In genomic region chr9:120449696-120450329, GRCm38 (mm10) we compare ENCODE assay signal across 19 mouse cellular contexts. TPM values are rescaled to one million over a fixed set of nuclear protein-coding genes. Genes with fewer than 3 reads are reported as not detected.
DNase-seq lines count a peak whose midpoint lies in the region; ATAC-seq and TF ChIP-seq lines count a peak whose summit lies in the region.
"Had no signal": no experiment of that assay in that cellular context is flagged by ENCODE, and none has a peak within 500 bp of the region (broad histone marks: within the 10 kb centered on the region; RNA-seq: fewer than 3 reads in every experiment).

No protein-coding gene starts in this region.

- 69% methylated on average over 6 of the region's 6 CpGs for WGBS in forebrain, embryonic 14.5 days
- WGBS in forebrain, embryonic 11.5 days: 81% methylated on average over 6 of the region's 6 CpGs
- WGBS in forebrain, embryonic 16.5 days: 72% methylated on average over 6 of the region's 6 CpGs
- WGBS in hindbrain, postnatal 0 days: 88% methylated on average over 6 of the region's 6 CpGs

- peak; percentile 56 for DNase-seq in forebrain, embryonic 14.5 days (ENCODE audit: low spot score)
- DNase-seq in forebrain, embryonic 11.5 days (ENCODE audit: low spot score): no peak
- no peak for DNase-seq in left cerebral cortex, adult 2 months (ENCODE audit: extremely low spot score in 1 of 2, low spot score in 2 of 2)
- DNase-seq in left cerebral cortex, postnatal 36 days (ENCODE audit: low spot score in 2 of 2): no peak
- no peak for DNase-seq in urinary bladder, postnatal 14 days (ENCODE audit: low spot score)
- no peak for DNase-seq in hindbrain, postnatal 0 days (ENCODE audit: low spot score)
- DNase-seq: adrenal gland, postnatal 14 days; cerebellum, adult 2 months; cerebellum, postnatal 10 days; gastrocnemius, postnatal 36 days; heart, adult 11 months; heart, postnatal 36 days had no signal

- H3K4me1 ChIP-seq in forebrain, embryonic 14.5 days (ENCODE audit: control insufficient read depth, insufficient read depth, low read length): peaks cover 3% of the 10 kb centered on the region; the same call in 1 of the 2 replicates
- 0 out of 2 replicates have a peak, but pooled peaks cover 2% of the 10 kb centered on the region for H3K4me1 ChIP-seq in forebrain, embryonic 11.5 days (replicated peaks; ENCODE audit: control insufficient read depth, insufficient read depth, low read length)
- H3K4me1 ChIP-seq in forebrain, embryonic 16.5 days (replicated peaks; ENCODE audit: control insufficient read depth, insufficient read depth, low read length): peaks cover 4% of the 10 kb centered on the region
- no peaks in the 10 kb centered on the region for H3K4me1 ChIP-seq in hindbrain, postnatal 0 days (ENCODE audit: insufficient read depth, low read length)
- H3K4me1 ChIP-seq: heart, embryonic 13.5 days; hindbrain, embryonic 15.5 days had no signal

- H3K9ac ChIP-seq in forebrain, embryonic 14.5 days (ENCODE audit: low read length): no peak overlapping the region
- H3K9ac ChIP-seq in forebrain, embryonic 11.5 days (ENCODE audit: low read length): no peak overlapping the region
- no peak overlapping the region for H3K9ac ChIP-seq in forebrain, embryonic 16.5 days (replicated peaks; ENCODE audit: low read depth, low read length)
- no peak overlapping the region for H3K9ac ChIP-seq in hindbrain, postnatal 0 days (replicated peaks; ENCODE audit: low read length)
- H3K9ac ChIP-seq: heart, embryonic 13.5 days; hindbrain, embryonic 15.5 days had no signal

- H3K36me3 ChIP-seq in forebrain, embryonic 14.5 days (ENCODE audit: control insufficient read depth, insufficient read depth, low read length): no peaks in the 10 kb centered on the region
- no peaks in the 10 kb centered on the region for H3K36me3 ChIP-seq in forebrain, embryonic 11.5 days (ENCODE audit: control insufficient read depth, insufficient read depth, low read length)
- H3K36me3 ChIP-seq in forebrain, embryonic 16.5 days (ENCODE audit: control insufficient read depth, insufficient read depth): no peaks in the 10 kb centered on the region
- H3K36me3 ChIP-seq in hindbrain, postnatal 0 days (ENCODE audit: insufficient read depth, low read length): no peaks in the 10 kb centered on the region
- H3K36me3 ChIP-seq: embryonic facial prominence, embryonic 10.5 days; heart, embryonic 13.5 days; hindbrain, embryonic 15.5 days had no signal

- no peak overlapping the region for H3K4me2 ChIP-seq in forebrain, embryonic 14.5 days (ENCODE audit: low read length)
- H3K4me2 ChIP-seq in forebrain, embryonic 11.5 days (ENCODE audit: low read depth, low read length, severe bottlenecking): no peak overlapping the region
- no peak overlapping the region for H3K4me2 ChIP-seq in forebrain, embryonic 16.5 days (ENCODE audit: low read length)
- H3K4me2 ChIP-seq in hindbrain, postnatal 0 days (ENCODE audit: low read depth, low read length): no peak overlapping the region
- H3K4me2 ChIP-seq: heart, embryonic 13.5 days; hindbrain, embryonic 15.5 days had no signal

- H3K9me3 ChIP-seq in forebrain, embryonic 14.5 days (replicated peaks; ENCODE audit: control insufficient read depth, low read length): no peaks in the 10 kb centered on the region
- H3K9me3 ChIP-seq in forebrain, embryonic 11.5 days (ENCODE audit: control insufficient read depth, low read length): no peaks in the 10 kb centered on the region
- no peaks in the 10 kb centered on the region for H3K9me3 ChIP-seq in forebrain, embryonic 16.5 days (ENCODE audit: control insufficient read depth, low read length)
- no peaks in the 10 kb centered on the region for H3K9me3 ChIP-seq in hindbrain, postnatal 0 days (ENCODE audit: low read length)
- H3K9me3 ChIP-seq: embryonic facial prominence, embryonic 10.5 days; heart, embryonic 13.5 days; hindbrain, embryonic 15.5 days had no signal

- intact Hi-C loops in left cerebral cortex, adult 2 months (cut with DNase I): no loop called here
- intact Hi-C loops in left cerebral cortex, postnatal 36 days (cut with DNase I): no loop called here

- no peak overlapping the region for H3K4me3 ChIP-seq in forebrain, embryonic 14.5 days (ENCODE audit: low read depth, low read length)
- H3K4me3 ChIP-seq in forebrain, embryonic 11.5 days (ENCODE audit: low read depth, low read length): no peak overlapping the region
- H3K4me3 ChIP-seq in left cerebral cortex, adult 2 months: no peak overlapping the region
- no peak overlapping the region for H3K4me3 ChIP-seq in forebrain, embryonic 16.5 days (replicated peaks; ENCODE audit: low read length)
- no peak overlapping the region for H3K4me3 ChIP-seq in hindbrain, postnatal 0 days (ENCODE audit: low read length)
- H3K4me3 ChIP-seq: embryonic facial prominence, embryonic 10.5 days; heart, embryonic 13.5 days; hindbrain, embryonic 15.5 days had no signal

- H3K27me3 ChIP-seq in forebrain, embryonic 14.5 days (replicated peaks; ENCODE audit: control insufficient read depth, insufficient read depth, low read length): no peaks in the 10 kb centered on the region
- no peaks in the 10 kb centered on the region for H3K27me3 ChIP-seq in forebrain, embryonic 11.5 days (ENCODE audit: control insufficient read depth, insufficient read depth, low read length)
- no peaks in the 10 kb centered on the region for H3K27me3 ChIP-seq in forebrain, embryonic 16.5 days (replicated peaks; ENCODE audit: control insufficient read depth, insufficient read depth, low read length)
- no peaks in the 10 kb centered on the region for H3K27me3 ChIP-seq in hindbrain, postnatal 0 days (ENCODE audit: insufficient read depth, low read length)
- H3K27me3 ChIP-seq: heart, embryonic 13.5 days; hindbrain, embryonic 15.5 days; Patski had no signal

- 0 out of 2 replicates have a peak overlapping the region, but pooled peaks have one; percentile 21 for H3K27ac ChIP-seq in forebrain, embryonic 14.5 days (ENCODE audit: low read depth, low read length)
- no peak overlapping the region for H3K27ac ChIP-seq in forebrain, embryonic 11.5 days (ENCODE audit: low read depth, low read length)
- H3K27ac ChIP-seq in left cerebral cortex, adult 2 months: peak overlapping the region; percentile 30; the same call in 1 of the 2 replicates
- peak overlapping the region; percentile 70 for H3K27ac ChIP-seq in forebrain, embryonic 16.5 days (ENCODE audit: low read length)
- H3K27ac ChIP-seq in hindbrain, postnatal 0 days: no peak overlapping the region
- H3K27ac ChIP-seq: embryonic facial prominence, embryonic 10.5 days; heart, embryonic 13.5 days; hindbrain, embryonic 15.5 days had no signal

- ATAC-seq in forebrain, embryonic 14.5 days: peak; percentile 60; the same call in 1 of the 2 replicates
- ATAC-seq in forebrain, embryonic 11.5 days (replicated peaks; ENCODE audit: low FRiP score): no peak
- ATAC-seq in forebrain, embryonic 16.5 days: peak; percentile 76
- no peak for ATAC-seq in hindbrain, postnatal 0 days
- ATAC-seq: activated CD4-positive, CD25-positive, alpha-beta regulatory T cell, adult 4 months; inflammation-experienced regulatory T-cells, adult 6 months; Patski had no signal

- no peak for TF ChIP-seq CTCF in left cerebral cortex, adult 2 months (IDR thresholded peaks at IDR 0.05)
- TF ChIP-seq CTCF in hindbrain, postnatal 0 days (IDR thresholded peaks at IDR 0.05; ENCODE audit: low read depth): no peak

RNA-seq across cellular contexts. Expression of gene Eif1b, which starts 42.2 kb away (rescaled TPM):
- polyA plus RNA-seq in forebrain, embryonic 14.5 days (2014; fragmentation: Nextera tagmentation; extraction: Ambion mirVana): 454 and 479 TPM in 2 replicates
- polyA plus RNA-seq in forebrain, embryonic 11.5 days (2014; fragmentation: Nextera tagmentation; extraction: Ambion mirVana): 332 and 346 TPM in 2 replicates
- total RNA-seq in left cerebral cortex, adult 2 months (2021): 100 to 1,000 TPM; 159 to 176 TPM
- total RNA-seq in left cerebral cortex, postnatal 36 days (2021): 100 to 1,000 TPM; 149 to 162 TPM
- polyA plus RNA-seq in forebrain, embryonic 16.5 days (2015; fragmentation: Nextera tagmentation; extraction: Ambion mirVana): 438 and 515 TPM in 2 replicates
- 80.5 and 82.6 TPM in 2 replicates for total RNA-seq in hindbrain, postnatal 0 days (2014; rRNA removed)
- 325 and 329 TPM in 2 replicates for polyA plus RNA-seq in hindbrain, postnatal 0 days (2015; fragmentation: Nextera tagmentation; extraction: Ambion mirVana)

Comparison
In these comparisons a context has a peak if more than half of its experiments do, and no peak if none do; other contexts are left out.
1. ATAC-seq: peak in forebrain, embryonic 14.5 days (single experiment) and forebrain, embryonic 16.5 days (single experiment); none in forebrain, embryonic 11.5 days (single experiment) and hindbrain, postnatal 0 days (single experiment).
2. H3K27ac ChIP-seq: peak in forebrain, embryonic 14.5 days (single experiment), left cerebral cortex, adult 2 months (single experiment) and forebrain, embryonic 16.5 days (single experiment); none in forebrain, embryonic 11.5 days (single experiment) and hindbrain, postnatal 0 days (single experiment).